Mouse (Mus musculus) intestine, postnatal 0 days (tissue): ENCODE results near the gene Nelfe. TPM values are rescaled to one million over a fixed set of nuclear protein-coding genes. Genes with fewer than 3 reads are reported as not detected.

Experiments
- ATAC-seq: fragments of 200-750 bp; cut with Nextera tagmentation; 2 replicates; pipeline ENCODE4 v1.8.0; 2017; ENCODE audit warnings: mild to moderate bottlenecking, moderate TSS enrichment, moderate library complexity
- H3K27ac ChIP-seq: fragments of 300-500 bp; sonication (generic); 2 replicates; pipeline ENCODE4 v1.5.1; 2014; ENCODE audit warnings: mild to moderate bottlenecking, low read depth, low read length, moderate library complexity
- H3K27me3 ChIP-seq: fragments of 300-500 bp; sonication (generic); replicated peaks from 2 replicates; pipeline ENCODE4 v1.6.1; 2014; ENCODE audit warnings: low read length, mixed read lengths; ENCODE audit not compliant: control insufficient read depth, insufficient read depth
- H3K36me3 ChIP-seq: fragments of 300-500 bp; sonication (generic); 2 replicates; pipeline ENCODE4 v1.6.1; 2014; ENCODE audit warnings: mild to moderate bottlenecking, moderate library complexity; ENCODE audit not compliant: control insufficient read depth, insufficient read depth
- H3K4me1 ChIP-seq: fragments of 300-500 bp; sonication (generic); replicated peaks from 2 replicates; pipeline ENCODE4 v1.6.1; 2014; ENCODE audit warnings: antibody characterized with exemption, low read length, mixed read lengths; ENCODE audit not compliant: control insufficient read depth, insufficient read depth
- H3K4me2 ChIP-seq: fragments of 300-500 bp; sonication (generic); replicated peaks from 2 replicates; pipeline ENCODE4 v1.6.1; 2014; ENCODE audit warnings: low read depth, mild to moderate bottlenecking, moderate library complexity
- H3K4me3 ChIP-seq: fragments of 300-500 bp; sonication (generic); 2 replicates; pipeline ENCODE4 v1.5.1; 2014; ENCODE audit warnings: low read depth, low read length
- H3K9ac ChIP-seq: fragments of 300-500 bp; sonication (generic); 2 replicates; pipeline ENCODE4 v1.6.1; 2014; ENCODE audit warnings: mild to moderate bottlenecking, low read depth, low read length
- H3K9me3 ChIP-seq: fragments of 300-500 bp; sonication (generic); 2 replicates; pipeline ENCODE4 v1.6.1; 2016; ENCODE audit warnings: mixed run types; ENCODE audit not compliant: control insufficient read depth
- CTCF ChIP-seq: sonication (generic); IDR thresholded peaks from 2 replicates; pipeline ENCODE4 v1.5.1; 2016; ENCODE audit warnings: low read depth, mild to moderate bottlenecking, control low read depth, antibody characterized with exemption, moderate library complexity
- whole genome bisulfite sequencing: fragments of 180-500 bp; shearing (Covaris S2); extraction: QIAGEN DNeasy Blood & Tissue Kit; methylation state at CpG from one replicate; pipeline ENCODE4 v1.1.7; 2014; 5-methylcytosine and 5-hydroxymethylcytosine counted together
- polyA plus RNA-seq: library from polyadenylated mRNA; unstranded; fragments of >200 nt; fragmentation: Nextera tagmentation; extraction: Ambion mirVana; gene quantifications from 2 replicates; pipeline ENCODE4 v1.2.1, GENCODE M21; 2015

Nelfe gene
- polyA plus RNA-seq, 1 experiment from 2014 or later: 57.8 TPM

DNA sequence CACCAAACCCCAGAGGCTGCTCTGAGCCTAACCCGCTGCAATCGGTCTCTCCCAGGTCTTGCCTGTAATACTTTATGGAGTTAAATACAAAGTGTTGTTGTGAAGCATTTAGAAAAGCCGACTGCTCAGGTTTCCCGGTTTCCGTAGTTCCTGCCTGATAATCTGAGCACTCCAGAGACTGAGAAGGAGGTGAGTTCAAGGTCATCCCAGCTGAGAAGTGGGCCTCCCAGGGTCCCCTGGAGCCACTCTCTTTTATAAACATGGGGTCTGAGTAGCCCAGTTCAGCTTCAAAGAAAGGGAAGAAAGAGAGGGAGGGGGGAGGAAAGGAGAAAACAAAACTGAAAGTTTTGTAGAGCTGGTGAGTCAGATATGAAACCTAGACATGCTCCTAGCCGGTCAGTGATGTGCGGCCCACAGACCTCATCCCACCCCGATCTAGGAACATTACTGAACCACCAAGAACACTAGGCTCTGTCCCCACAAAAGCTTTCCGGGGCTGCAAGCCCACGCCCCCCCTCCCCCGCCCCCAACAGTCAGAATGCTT is 29.2 kb downstream of the Nelfe start, which contains the start of gene Zbtb12:
Zbtb12 (plus strand) TSS at position 148 of the 544 bp plus-strand sequence.
- H3K27me3 ChIP-seq: no peaks in the 10 kb centered on the region
- no peak within 1 kb of the TSS for H3K9ac ChIP-seq
- no peaks in the 10 kb centered on the region for H3K9me3 ChIP-seq
- H3K27ac ChIP-seq: no peak within 1 kb of the TSS
- no peak for ATAC-seq
- peak within 1 kb of the TSS; percentile 43 for H3K4me2 ChIP-seq
- WGBS: 51% methylated on average over 11 of the region's 11 CpGs
- H3K4me1 ChIP-seq: no peaks in the 10 kb centered on the region; the same call in 1 of the 2 replicates
- H3K36me3 ChIP-seq: no peaks in the 10 kb centered on the region
- no peak within 1 kb of the TSS for H3K4me3 ChIP-seq
- TF ChIP-seq CTCF: no peak

DNA sequence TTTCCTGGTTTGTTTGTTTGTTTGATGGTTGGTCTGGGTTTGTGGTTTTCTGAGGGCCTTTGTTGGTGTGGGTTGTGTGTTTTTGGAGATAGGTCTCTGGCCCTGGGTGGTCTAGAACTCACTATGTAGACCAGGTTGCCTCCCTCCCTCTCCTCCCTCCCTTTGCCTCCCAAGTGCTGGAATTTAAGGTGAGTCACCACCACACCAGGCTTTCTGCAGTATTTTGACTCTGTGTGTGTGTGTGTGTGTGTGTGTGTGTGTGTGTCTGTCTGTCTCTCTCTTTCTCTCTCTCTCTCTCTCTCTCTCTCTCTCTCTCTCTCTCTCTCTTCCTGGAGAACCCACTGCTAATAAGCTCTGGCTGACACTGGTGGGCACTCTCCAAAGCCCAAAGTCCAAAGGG is 31.0 kb downstream of the Nelfe start:
- H3K4me1 ChIP-seq: no peaks in the 10 kb centered on the region; the same call in 1 of the 2 replicates
- no peaks in the 10 kb centered on the region for H3K36me3 ChIP-seq
- no peaks in the 10 kb centered on the region for H3K27me3 ChIP-seq
- H3K9me3 ChIP-seq: no peaks in the 10 kb centered on the region
- peak overlapping the region; percentile 37; the same call in 1 of the 2 replicates for H3K9ac ChIP-seq
- TF ChIP-seq CTCF: no peak
- H3K27ac ChIP-seq: peak overlapping the region; percentile 54; the same call in 1 of the 2 replicates
- ATAC-seq: no peak
- no peak overlapping the region; the same call in 1 of the 2 replicates for H3K4me3 ChIP-seq
- H3K4me2 ChIP-seq: peak overlapping the region; percentile 60

DNA sequence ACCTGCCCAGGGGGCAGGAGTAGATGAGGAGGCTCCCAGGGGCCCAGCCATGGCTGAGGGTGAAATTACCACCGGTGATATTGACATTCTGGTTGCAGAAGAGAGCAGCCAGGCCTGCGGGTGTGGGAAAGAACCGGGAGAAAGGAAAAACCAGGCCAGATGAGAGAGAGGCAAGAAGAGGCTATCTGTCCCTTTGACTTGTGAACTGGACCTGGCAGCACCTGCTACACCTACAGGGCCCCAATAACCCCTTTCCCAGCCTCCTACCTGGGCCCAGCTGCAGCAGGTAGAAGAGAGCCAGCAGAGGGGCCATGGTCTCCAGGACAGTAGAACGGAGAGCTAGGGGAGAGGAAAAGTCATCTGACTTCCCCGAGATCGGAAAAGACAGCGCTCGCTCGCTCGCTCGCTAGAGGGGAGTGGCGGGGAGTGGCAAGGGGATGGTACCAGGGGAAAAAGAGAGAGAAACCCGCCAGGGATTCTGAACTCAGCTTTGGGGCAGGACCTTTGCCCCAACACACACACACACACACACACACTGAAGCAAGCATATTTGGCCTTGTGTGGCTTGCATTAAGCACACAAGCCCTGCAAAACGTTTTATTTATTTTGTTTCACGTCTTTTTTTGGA is 31.6 kb downstream of the Nelfe start, which contains the start of gene Gm20547:
Gm20547 (minus strand) TSS at position 360 of the 628 bp plus-strand sequence.
- 5% methylated on average over 15 of the region's 15 CpGs for WGBS
- TF ChIP-seq CTCF: no peak
- Histone ChIP-seq H3K27me3 (no peaks in the 10 kb centered on the region), H3K4me1 (no peaks in the 10 kb centered on the region; the same call in 1 of the 2 replicates), H3K4me3 (peak within 1 kb of the TSS; percentile 31), H3K9me3 (no peaks in the 10 kb centered on the region), H3K27ac (peak within 1 kb of the TSS; percentile 54), H3K9ac (peak within 1 kb of the TSS; percentile 37; the same call in 1 of the 2 replicates), H3K36me3 (no peaks in the 10 kb centered on the region), H3K4me2 (peak within 1 kb of the TSS; percentile 60)
- ATAC-seq: peak; percentile 25; the same call in 1 of the 2 replicates

DNA sequence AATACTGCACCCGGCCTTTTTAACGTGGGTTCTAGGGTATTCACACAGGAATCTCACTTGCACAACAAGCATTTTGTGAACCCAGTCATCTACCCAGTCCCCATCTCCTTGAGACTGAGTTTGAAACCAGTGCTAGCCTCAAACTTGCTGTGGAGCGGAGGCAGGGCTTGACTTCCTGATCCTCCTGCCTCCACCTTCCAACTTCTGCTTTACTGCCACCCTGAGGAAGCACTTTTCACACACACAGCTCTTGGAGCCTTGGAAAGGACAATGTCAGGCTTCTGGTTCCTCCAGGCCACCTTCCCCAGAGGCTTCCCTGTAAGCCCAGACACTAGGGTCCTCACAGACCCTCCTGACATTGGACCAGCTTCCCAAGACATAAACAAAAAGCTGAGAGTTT is 33.1 kb downstream of the Nelfe start:
- no peaks in the 10 kb centered on the region for H3K9me3 ChIP-seq
- no peak overlapping the region for H3K9ac ChIP-seq
- no peaks in the 10 kb centered on the region for H3K27me3 ChIP-seq
- no peak overlapping the region for H3K4me2 ChIP-seq
- no peak overlapping the region for H3K4me3 ChIP-seq
- H3K27ac ChIP-seq: no peak overlapping the region
- no peak for ATAC-seq
- peak; percentile 62 for TF ChIP-seq CTCF
- H3K4me1 ChIP-seq: no peaks in the 10 kb centered on the region; the same call in 1 of the 2 replicates
- WGBS: 56% methylated on average over 3 of the region's 3 CpGs
- no peaks in the 10 kb centered on the region for H3K36me3 ChIP-seq

DNA sequence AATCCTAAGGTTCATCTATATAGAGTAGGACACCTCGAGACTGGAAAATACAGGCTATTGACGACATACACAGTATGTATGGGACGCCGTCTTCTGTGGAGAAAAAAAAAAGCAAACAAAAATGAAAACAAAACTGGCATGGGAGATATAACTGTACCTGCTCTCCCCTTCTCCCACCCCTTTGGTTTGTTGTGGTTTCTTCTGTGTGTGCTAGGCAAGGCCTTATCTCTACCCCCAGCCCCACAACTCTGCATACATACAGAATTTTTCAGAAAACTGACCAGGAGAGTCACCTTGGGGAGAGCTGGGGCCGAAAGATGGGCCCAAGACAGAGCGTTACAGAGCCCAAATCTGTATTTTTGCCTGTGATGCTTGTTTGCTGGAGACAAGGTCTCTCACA is 34.5 kb downstream of the Nelfe start:
- no peak overlapping the region for H3K9ac ChIP-seq
- WGBS: 93% methylated on average over 6 of the region's 6 CpGs
- H3K36me3 ChIP-seq: no peaks in the 10 kb centered on the region
- no peak overlapping the region for H3K4me2 ChIP-seq
- H3K4me1 ChIP-seq: no peaks in the 10 kb centered on the region; the same call in 1 of the 2 replicates
- TF ChIP-seq CTCF: no peak
- no peaks in the 10 kb centered on the region for H3K9me3 ChIP-seq
- H3K27ac ChIP-seq: no peak overlapping the region
- H3K27me3 ChIP-seq: no peaks in the 10 kb centered on the region
- ATAC-seq: no peak
- no peak overlapping the region for H3K4me3 ChIP-seq

DNA sequence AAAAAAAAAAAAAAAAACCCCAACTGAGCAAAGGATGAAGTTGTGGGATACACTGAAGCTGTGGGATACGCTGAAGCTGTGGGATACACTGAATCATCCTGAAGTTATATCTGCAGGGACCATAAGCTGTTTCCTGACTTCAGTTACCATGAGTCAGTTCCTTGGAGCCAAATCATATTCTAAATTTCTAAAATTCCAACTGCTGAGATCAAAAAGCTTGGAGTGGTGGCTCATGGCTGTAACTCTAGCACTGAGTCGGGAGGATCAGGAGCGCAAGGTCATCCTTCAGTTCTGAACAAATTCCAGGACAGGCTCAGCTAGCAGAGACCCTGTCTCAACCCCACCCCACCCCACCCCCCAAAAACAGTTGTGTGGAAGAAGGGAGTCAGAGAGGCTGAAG is 35.4 kb downstream of the Nelfe start:
- TF ChIP-seq CTCF: no peak
- 77% methylated on average over 3 of the region's 3 CpGs for WGBS
- H3K9ac ChIP-seq: no peak overlapping the region
- no peak overlapping the region for H3K4me2 ChIP-seq
- no peak overlapping the region for H3K4me3 ChIP-seq
- H3K27me3 ChIP-seq: no peaks in the 10 kb centered on the region
- H3K36me3 ChIP-seq: no peaks in the 10 kb centered on the region
- no peaks in the 10 kb centered on the region for H3K9me3 ChIP-seq
- no peak for ATAC-seq
- H3K27ac ChIP-seq: no peak overlapping the region
- H3K4me1 ChIP-seq: no peaks in the 10 kb centered on the region; the same call in 1 of the 2 replicates
